Mouse (Mus musculus) cerebellum, adult 18-20 months (tissue): ENCODE measurements at regions not wholly inside any gene's neighbourhood (a gene's known extent, or its start where the extent isn't known, plus 50 kb on each side); places are given as distances from the start of the nearest gene placed in this dataset.

Source experiments
- DNase-seq, 2 experiments: peaks; one replicate each; pipeline ENCODE4 v3.0.0; 2021

GRCm38 (mm10) chr4:64335814-64336213 lies 289.0 kb upstream of the Tnc start:
- DNase-seq = no peak

GRCm38 (mm10) chr4:64330213-64330612 lies 283.4 kb upstream of the Tnc start:
- DNase-seq = no peak

- no peak for DNase-seq
Observed at GRCm38 (mm10) chr4:64324391-64324790, 277.6 kb upstream of the Tnc start.

GRCm38 (mm10) chr4:64316553-64317347 lies 269.9 kb upstream of the Tnc start:
- DNase-seq = peak; percentile 50 to 51

- no peak for DNase-seq
Observed at GRCm38 (mm10) chr4:64296941-64297340, 250.1 kb upstream of the Tnc start.

- DNase-seq = peak; percentile 60 to 79
Observed at GRCm38 (mm10) chr4:64282471-64282870, 235.7 kb upstream of the Tnc start.

- DNase-seq = no peak
Observed at GRCm38 (mm10) chr4:64276980-64277379, 230.2 kb upstream of the Tnc start.

- DNase-seq = peak in 1 of 2 experiments; percentile 5
Observed at GRCm38 (mm10) chr4:64274291-64274960, 227.6 kb upstream of the Tnc start.

GRCm38 (mm10) chr4:64269846-64270245 lies 223.0 kb upstream of the Tnc start:
- no peak for DNase-seq

GRCm38 (mm10) chr4:64269117-64269516 lies 222.3 kb upstream of the Tnc start:
- no peak for DNase-seq

GRCm38 (mm10) chr4:64260473-64260872 lies 213.7 kb upstream of the Tnc start:
- no peak for DNase-seq

- no peak for DNase-seq
Observed at GRCm38 (mm10) chr4:64260188-64260444, 213.3 kb upstream of the Tnc start.

- DNase-seq = no peak
Observed at GRCm38 (mm10) chr4:64259348-64260187, 212.8 kb upstream of the Tnc start.

- DNase-seq = no peak
Observed at GRCm38 (mm10) chr4:64255253-64255652, 208.4 kb upstream of the Tnc start.

GRCm38 (mm10) chr4:64250691-64251090 lies 203.9 kb upstream of the Tnc start:
- no peak for DNase-seq

- no peak for DNase-seq
Observed at GRCm38 (mm10) chr4:64238196-64238740, 191.5 kb upstream of the Tnc start.

GRCm38 (mm10) chr4:64235534-64235933 lies 188.7 kb upstream of the Tnc start:
- no peak for DNase-seq

- DNase-seq = no peak
Observed at GRCm38 (mm10) chr4:64232159-64232558, 185.3 kb upstream of the Tnc start.

- peak; percentile 90 for DNase-seq
Observed at GRCm38 (mm10) chr4:64228341-64228740, 181.5 kb upstream of the Tnc start.

- no peak for DNase-seq
Observed at GRCm38 (mm10) chr4:64226635-64227034, 179.8 kb upstream of the Tnc start.

GRCm38 (mm10) chr4:64224918-64225317 lies 178.1 kb upstream of the Tnc start:
- DNase-seq = no peak

- DNase-seq = no peak
Observed at GRCm38 (mm10) chr4:64219802-64220201, 173.0 kb upstream of the Tnc start.

- no peak for DNase-seq
Observed at GRCm38 (mm10) chr4:64207118-64207868, 160.5 kb upstream of the Tnc start.
